ENCODE assay signal across 12 mouse cellular contexts in the genomic region with DNA sequence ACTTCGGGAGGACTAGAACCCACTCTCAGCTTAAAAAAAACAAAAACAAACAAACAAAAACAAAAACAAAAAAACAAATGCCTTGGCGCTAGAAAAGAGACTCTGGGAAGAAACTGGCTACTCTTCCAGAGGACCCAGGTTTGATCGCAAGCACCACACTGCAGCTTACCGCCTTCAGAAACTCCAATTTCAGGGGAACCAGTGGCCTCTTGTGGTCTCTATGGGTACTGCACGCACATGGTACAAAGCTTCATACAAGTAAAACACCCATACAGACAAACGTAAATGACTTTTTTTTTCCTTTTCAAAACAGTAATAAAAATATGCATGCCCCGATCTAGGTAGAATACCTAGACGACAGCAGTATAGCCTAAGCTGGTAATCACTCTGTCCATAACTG.
A peak's percentile ranks its signal among the peaks of the same experiment; 100 is the strongest.
DNase-seq lines count a peak whose midpoint lies in the region; ATAC-seq and TF ChIP-seq lines count a peak whose summit lies in the region.
"Had no signal": no experiment of that assay in that cellular context is flagged by ENCODE, and none has a peak within 500 bp of the region (broad histone marks: within the 10 kb centered on the region; RNA-seq: fewer than 3 reads in every experiment).

No protein-coding gene starts in this region.

- H3K27ac ChIP-seq in kidney, postnatal 0 days, result no peak overlapping the region
- H3K27ac ChIP-seq in liver, embryonic 14.5 days, result no peak overlapping the region
- no peak overlapping the region for H3K27ac ChIP-seq in forebrain, embryonic 14.5 days (ENCODE audit: low read depth, low read length)
- H3K27ac ChIP-seq in forebrain, embryonic 13.5 days, result no peak overlapping the region
- H3K27ac ChIP-seq: hindbrain, embryonic 12.5 days; lung, embryonic 15.5 days had no signal

- no peaks in the 10 kb centered on the region for H3K36me3 ChIP-seq in kidney, postnatal 0 days (ENCODE audit: insufficient read depth, low read length)
- H3K36me3 ChIP-seq in G1E (replicated peaks), result peaks cover 2% of the 10 kb centered on the region
- H3K36me3 ChIP-seq in liver, embryonic 14.5 days (replicated peaks; ENCODE audit: control insufficient read depth, insufficient read depth, low read depth), result no peaks in the 10 kb centered on the region
- no peaks in the 10 kb centered on the region for H3K36me3 ChIP-seq in forebrain, embryonic 14.5 days (ENCODE audit: control insufficient read depth, insufficient read depth, low read length)
- no peaks in the 10 kb centered on the region for H3K36me3 ChIP-seq in forebrain, embryonic 13.5 days (ENCODE audit: poor library complexity, severe bottlenecking)
- H3K36me3 ChIP-seq: hindbrain, embryonic 12.5 days; lung, embryonic 15.5 days had no signal

- ATAC-seq in kidney, postnatal 0 days (replicated peaks; ENCODE audit: low FRiP score, low read depth), result no peak
- ATAC-seq in G1E (ENCODE audit: extremely low read depth, insufficient number of reproducible peaks, low FRiP score, poor library complexity, severe bottlenecking), result no peak
- no peak for ATAC-seq in liver, embryonic 14.5 days (ENCODE audit: insufficient read depth)
- ATAC-seq in forebrain, embryonic 14.5 days, result no peak
- ATAC-seq in forebrain, embryonic 13.5 days, result no peak
- ATAC-seq: activated CD4-positive, CD25-positive, alpha-beta regulatory T cell, adult 4 months had no signal

- H3K9me3 ChIP-seq in kidney, postnatal 0 days (replicated peaks; ENCODE audit: low read length), result no peaks in the 10 kb centered on the region
- peaks cover 6% of the 10 kb centered on the region for H3K9me3 ChIP-seq in G1E (replicated peaks)
- H3K9me3 ChIP-seq in liver, embryonic 14.5 days (ENCODE audit: control insufficient read depth, low read length), result no peaks in the 10 kb centered on the region
- H3K9me3 ChIP-seq in forebrain, embryonic 14.5 days (replicated peaks; ENCODE audit: control insufficient read depth, low read length), result no peaks in the 10 kb centered on the region
- peaks cover 7% of the 10 kb centered on the region for H3K9me3 ChIP-seq in forebrain, embryonic 13.5 days (replicated peaks)
- H3K9me3 ChIP-seq: lung, embryonic 15.5 days had no signal

- H3K4me3 ChIP-seq in kidney, postnatal 0 days (replicated peaks; ENCODE audit: low read depth, low read length), result no peak overlapping the region
- H3K4me3 ChIP-seq in G1E (ENCODE audit: low read depth, low read length), result no peak overlapping the region
- no peak overlapping the region for H3K4me3 ChIP-seq in liver, embryonic 14.5 days (ENCODE audit: insufficient read depth in 1 of 2, low read depth in 2 of 2, low read length in 2 of 2)
- no peak overlapping the region for H3K4me3 ChIP-seq in forebrain, embryonic 14.5 days (ENCODE audit: low read depth, low read length)
- no peak overlapping the region for H3K4me3 ChIP-seq in forebrain, embryonic 13.5 days
- H3K4me3 ChIP-seq: hindbrain, embryonic 12.5 days; lung, embryonic 15.5 days had no signal

- 96% methylated on average over 8 of the region's 8 CpGs for WGBS in kidney, postnatal 0 days
- 79% methylated on average over 8 of the region's 8 CpGs for WGBS in liver, embryonic 14.5 days (ENCODE audit: insufficient replicate concordance)
- 96% methylated on average over 8 of the region's 8 CpGs for WGBS in forebrain, embryonic 14.5 days
- 94% methylated on average over 8 of the region's 8 CpGs for WGBS in forebrain, embryonic 13.5 days

- DNase-seq in kidney, postnatal 0 days (ENCODE audit: low spot score), result no peak
- no peak for DNase-seq in kidney, adult 18-20 months
- peak; percentile 18 for DNase-seq in A20 (ENCODE audit: low read depth, low spot score)
- DNase-seq in G1E (ENCODE audit: low spot score), result no peak
- DNase-seq in liver, embryonic 14.5 days (ENCODE audit: low read depth in 3 of 3, low spot score in 3 of 3), result no peak
- no peak for DNase-seq in urinary bladder, postnatal 4 days (ENCODE audit: low spot score in 2 of 2)
- no peak for DNase-seq in forebrain, embryonic 14.5 days (ENCODE audit: low spot score)
- DNase-seq: spleen, adult 18-20 months had no signal

- H3K4me1 ChIP-seq in kidney, postnatal 0 days (replicated peaks; ENCODE audit: insufficient read depth, low read length), result no peaks in the 10 kb centered on the region
- peaks cover 8% of the 10 kb centered on the region; the same call in 1 of the 2 replicates for H3K4me1 ChIP-seq in G1E (ENCODE audit: insufficient read depth, low read depth, low read length)
- H3K4me1 ChIP-seq in liver, embryonic 14.5 days (replicated peaks; ENCODE audit: control insufficient read depth in 2 of 2, insufficient read depth in 2 of 2, low read length in 1 of 2), result no peaks in the 10 kb centered on the region
- H3K4me1 ChIP-seq in forebrain, embryonic 14.5 days (ENCODE audit: control insufficient read depth, insufficient read depth, low read length), result no peaks in the 10 kb centered on the region
- no peaks in the 10 kb centered on the region for H3K4me1 ChIP-seq in forebrain, embryonic 13.5 days
- H3K4me1 ChIP-seq: hindbrain, embryonic 12.5 days; lung, embryonic 15.5 days had no signal

- no peak for TF ChIP-seq EP300 in liver, embryonic 14.5 days (IDR thresholded peaks at IDR 0.05; ENCODE audit: low read depth)

- H3K9ac ChIP-seq in kidney, postnatal 0 days (ENCODE audit: low read depth, low read length), result no peak overlapping the region
- no peak overlapping the region for H3K9ac ChIP-seq in liver, embryonic 14.5 days (replicated peaks)
- no peak overlapping the region for H3K9ac ChIP-seq in forebrain, embryonic 14.5 days (ENCODE audit: low read length)
- no peak overlapping the region for H3K9ac ChIP-seq in forebrain, embryonic 13.5 days
- H3K9ac ChIP-seq: hindbrain, embryonic 12.5 days; lung, embryonic 15.5 days had no signal

- H3K27me3 ChIP-seq in kidney, postnatal 0 days (ENCODE audit: insufficient read depth, low read length), result no peaks in the 10 kb centered on the region
- no peaks in the 10 kb centered on the region for H3K27me3 ChIP-seq in G1E (ENCODE audit: insufficient read depth, low read length)
- H3K27me3 ChIP-seq in liver, embryonic 14.5 days (ENCODE audit: control insufficient read depth, insufficient read depth, low read length), result no peaks in the 10 kb centered on the region
- H3K27me3 ChIP-seq in forebrain, embryonic 14.5 days (replicated peaks; ENCODE audit: control insufficient read depth, insufficient read depth, low read length), result no peaks in the 10 kb centered on the region
- peaks cover 11% of the 10 kb centered on the region for H3K27me3 ChIP-seq in forebrain, embryonic 13.5 days
- H3K27me3 ChIP-seq: hindbrain, embryonic 12.5 days; lung, embryonic 15.5 days had no signal

- peak; percentile 45; the same call in 1 of the 2 replicates for TF ChIP-seq CTCF in kidney, postnatal 0 days (IDR thresholded peaks at IDR 0.05; ENCODE audit: low read depth)
- peak; percentile 42; the same call in 1 of the 2 replicates for TF ChIP-seq CTCF in G1E (IDR thresholded peaks at IDR 0.05; ENCODE audit: low read depth, low read length)
- TF ChIP-seq CTCF in liver, embryonic 14.5 days (IDR thresholded peaks at IDR 0.05; ENCODE audit: low read depth), result peak; percentile 72

- no peak overlapping the region for H3K4me2 ChIP-seq in kidney, postnatal 0 days (ENCODE audit: low read length)
- no peak overlapping the region for H3K4me2 ChIP-seq in liver, embryonic 14.5 days (ENCODE audit: low read depth)
- H3K4me2 ChIP-seq in forebrain, embryonic 14.5 days (ENCODE audit: low read length), result no peak overlapping the region
- no peak overlapping the region for H3K4me2 ChIP-seq in forebrain, embryonic 13.5 days
- H3K4me2 ChIP-seq: hindbrain, embryonic 12.5 days; lung, embryonic 15.5 days had no signal
